Mouse (Mus musculus): ENCODE measurements around the gene Alx3. TPM values are rescaled to one million over a fixed set of nuclear protein-coding genes. Genes with fewer than 3 reads are reported as not detected.

Gene Alx3
- polyA plus RNA-seq (2012; ENCODE audit: low replicate concordance): not detected in 2 replicates

GRCm38 (mm10) chr3:107594662-107595263 is at the start of gene Alx3:
Gene Alx3 (plus strand): TSS chr3:107595031.

GRCm38 (mm10) chr3:107554842-107555241 is 40.0 kb upstream of the Alx3 start, which contains the start of gene Ubl4b:
Gene Ubl4b (minus strand): TSS chr3:107555073.

GRCm38 (mm10) chr3:107630682-107631522 is 36.1 kb downstream of the Alx3 start, which contains the start of gene Gm10961:
Gene Gm10961 (plus strand): TSS chr3:107631322.

DNA sequence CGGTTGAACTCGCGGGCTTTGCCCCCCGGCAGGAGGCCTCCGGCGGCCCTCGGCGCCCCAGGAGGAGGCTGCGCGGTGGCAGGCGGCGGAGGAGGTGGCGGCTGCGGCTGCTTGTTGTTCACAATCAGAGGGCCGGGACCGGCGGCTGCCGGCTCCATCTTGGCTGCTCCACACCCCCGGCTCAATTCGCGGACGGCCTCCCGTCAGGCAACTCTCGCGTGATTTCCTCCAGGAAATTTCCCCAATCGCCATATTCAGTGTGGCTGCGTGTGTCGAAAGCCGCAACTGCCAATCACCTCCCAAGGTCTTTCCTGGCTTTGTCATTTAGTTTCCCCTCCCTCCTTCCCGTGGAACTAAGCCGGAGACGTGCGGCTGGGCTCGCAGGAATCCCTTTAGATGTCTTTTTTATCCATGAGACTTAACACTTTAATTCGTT is 36.7 kb downstream of the Alx3 start, which contains the start of gene Strip1:
TSS of gene Strip1 (minus strand) at position 172 of the 436 bp plus-strand sequence.

Other genes with a start within 250 kb of the Alx3 start
- gene Kcnc4, start 135.5 kb upstream of the Alx3 start, polyA plus RNA-seq (2012; ENCODE audit: low replicate concordance): not detected in 2 replicates
- 0.03 TPM in 1 of 2 replicates, not detected in the other for gene Slc6a17, start 77.0 kb upstream of the Alx3 start, polyA plus RNA-seq (2012; ENCODE audit: low replicate concordance)
- not detected in 2 replicates for gene Ubl4b, start 40.0 kb upstream of the Alx3 start, polyA plus RNA-seq (2012; ENCODE audit: low replicate concordance)
- gene Gm10961, start 36.3 kb downstream of the Alx3 start, polyA plus RNA-seq (2012; ENCODE audit: low replicate concordance): not detected in 2 replicates
- gene Strip1, start 36.7 kb downstream of the Alx3 start, polyA plus RNA-seq (2012; ENCODE audit: low replicate concordance): 9.7 and 10.5 TPM in 2 replicates
- 7.8 and 12.6 TPM in 2 replicates for gene Ahcyl1, start 101.5 kb downstream of the Alx3 start, polyA plus RNA-seq (2012; ENCODE audit: low replicate concordance)
- gene Csf1, start 165.4 kb downstream of the Alx3 start, polyA plus RNA-seq (2012; ENCODE audit: low replicate concordance): 4.0 and 4.4 TPM in 2 replicates

Data from leukemia stem cell, adult 10-12 weeks (primary cell).